Mouse (Mus musculus): ENCODE measurements at regions not wholly inside any gene's neighbourhood (a gene's known extent, or its start where the extent isn't known, plus 50 kb on each side); places are given as distances from the start of the nearest gene placed in this dataset.

DNA sequence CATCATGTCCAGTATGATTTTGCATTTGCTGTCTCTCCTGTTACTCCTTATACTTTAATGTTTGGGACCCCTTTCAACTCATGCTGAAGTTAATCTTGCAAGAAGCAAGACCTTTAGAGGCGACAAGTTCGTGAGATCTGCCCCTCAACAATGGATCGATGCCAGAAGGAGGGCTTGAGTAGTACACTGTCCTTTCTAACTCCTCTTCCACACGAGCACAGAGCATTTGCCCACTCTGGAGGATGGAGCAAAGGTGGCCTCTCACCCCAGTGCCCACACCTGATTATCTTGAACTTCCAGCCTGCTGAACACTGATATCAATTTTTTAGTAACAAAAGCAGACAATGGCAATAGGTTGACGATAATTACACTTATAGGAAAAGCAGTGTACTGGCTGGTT is 448.1 kb downstream of the Adgrl2 start:
- no peak overlapping the region for H3K27ac ChIP-seq
- WGBS = 90% methylated on average over 5 of the region's 5 CpGs
- no peaks in the 10 kb centered on the region for H3K36me3 ChIP-seq
- no peaks in the 10 kb centered on the region for H3K9me3 ChIP-seq (replicated peaks)
- H3K27me3 ChIP-seq = no peaks in the 10 kb centered on the region
- no peaks in the 10 kb centered on the region for H3K4me1 ChIP-seq
- no peak for ATAC-seq (replicated peaks; ENCODE audit: low FRiP score)
- no peak overlapping the region for H3K4me2 ChIP-seq
- H3K4me3 ChIP-seq (replicated peaks) = no peak overlapping the region
- no peak overlapping the region for H3K9ac ChIP-seq

DNA sequence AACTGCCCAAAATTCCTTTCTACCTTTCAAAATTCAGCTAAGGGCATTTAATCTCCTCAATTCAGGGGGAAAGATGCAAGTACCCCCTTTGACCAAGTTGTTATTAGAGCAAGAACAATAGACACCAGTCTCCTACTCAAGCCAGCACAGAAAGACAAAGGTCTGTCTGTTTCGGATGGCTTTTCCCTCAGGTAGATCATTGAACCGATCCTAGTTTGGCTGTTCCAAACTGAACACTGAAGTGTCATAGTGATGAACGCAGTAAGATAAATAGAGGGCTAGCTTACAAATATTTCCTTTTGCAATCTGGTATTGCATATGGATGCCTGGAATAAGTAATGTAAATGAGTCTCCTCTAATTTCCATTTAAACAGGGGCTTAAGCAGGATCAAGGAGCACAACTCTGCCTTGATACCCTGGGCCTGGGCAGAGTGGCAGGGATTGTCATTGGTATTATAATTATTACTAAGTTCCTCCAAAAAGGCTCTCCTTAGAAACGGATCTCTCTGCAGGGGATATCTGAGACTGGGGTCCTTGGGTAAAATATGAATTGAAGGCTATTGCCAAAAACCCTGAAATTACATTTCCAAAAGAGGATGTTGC is 452.6 kb downstream of the Adgrl2 start:
- no peaks in the 10 kb centered on the region for H3K4me1 ChIP-seq
- H3K36me3 ChIP-seq = no peaks in the 10 kb centered on the region
- H3K9me3 ChIP-seq (replicated peaks) = no peaks in the 10 kb centered on the region
- no peaks in the 10 kb centered on the region for H3K27me3 ChIP-seq
- no peak for ATAC-seq (replicated peaks; ENCODE audit: low FRiP score)
- H3K27ac ChIP-seq = no peak overlapping the region
- H3K4me2 ChIP-seq = no peak overlapping the region
- H3K4me3 ChIP-seq (replicated peaks) = no peak overlapping the region
- WGBS = 66% methylated on average over 4 of the region's 4 CpGs
- H3K9ac ChIP-seq = no peak overlapping the region

DNA sequence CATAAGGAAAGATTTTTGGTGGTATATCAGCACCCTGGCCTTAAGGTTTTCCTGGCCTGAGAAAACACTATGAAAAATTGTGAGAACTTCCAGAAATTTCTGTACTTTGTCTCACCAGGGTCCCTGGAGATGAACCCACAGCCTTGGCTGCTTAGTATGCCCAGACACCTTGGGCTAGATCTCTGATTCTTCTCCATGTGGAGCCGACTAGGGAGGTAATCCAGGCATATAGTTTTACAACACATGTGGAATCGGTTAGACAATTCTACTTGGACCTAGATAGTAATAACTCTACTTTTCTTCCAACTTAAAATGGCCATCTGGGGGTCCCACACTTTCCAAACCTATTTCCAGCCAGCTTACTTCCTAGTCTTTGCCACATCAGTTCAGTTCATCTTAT is 460.5 kb downstream of the Adgrl2 start:
- no peak overlapping the region for H3K27ac ChIP-seq
- H3K27me3 ChIP-seq = no peaks in the 10 kb centered on the region
- no peak overlapping the region for H3K4me3 ChIP-seq (replicated peaks)
- WGBS = 93% methylated on average over 2 of the region's 2 CpGs
- H3K9me3 ChIP-seq (replicated peaks) = no peaks in the 10 kb centered on the region
- no peak for ATAC-seq (replicated peaks; ENCODE audit: low FRiP score)
- H3K4me1 ChIP-seq = no peaks in the 10 kb centered on the region
- no peaks in the 10 kb centered on the region for H3K36me3 ChIP-seq
- no peak overlapping the region for H3K9ac ChIP-seq
- no peak overlapping the region for H3K4me2 ChIP-seq

DNA sequence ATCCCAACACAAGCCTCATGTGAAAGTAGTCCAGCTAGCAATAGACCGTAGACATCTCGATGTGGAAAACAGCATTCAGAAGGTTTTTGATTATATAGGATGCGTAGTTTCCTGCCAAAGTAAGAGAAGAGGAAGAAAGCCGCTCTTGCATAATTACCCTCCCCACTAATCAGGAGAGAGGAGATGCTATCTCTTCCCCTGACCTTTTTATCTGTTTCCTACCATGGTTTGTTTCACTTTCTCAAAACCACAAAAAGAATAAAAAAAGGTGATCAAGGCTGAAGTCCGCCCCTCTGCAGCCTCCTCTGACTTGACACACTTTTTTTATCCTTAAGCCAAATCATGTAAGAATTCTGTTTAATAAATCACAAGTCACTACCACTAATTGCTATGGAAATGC is 480.0 kb downstream of the Adgrl2 start:
- Histone ChIP-seq H3K4me2 (no peak overlapping the region), H3K4me3 (replicated peaks) (no peak overlapping the region), H3K27me3 (no peaks in the 10 kb centered on the region), H3K4me1 (no peaks in the 10 kb centered on the region), H3K9me3 (replicated peaks) (no peaks in the 10 kb centered on the region), H3K27ac (no peak overlapping the region), H3K9ac (no peak overlapping the region), H3K36me3 (no peaks in the 10 kb centered on the region)
- ATAC-seq (replicated peaks; ENCODE audit: low FRiP score) = no peak
- 67% methylated on average over 5 of the region's 5 CpGs for WGBS

DNA sequence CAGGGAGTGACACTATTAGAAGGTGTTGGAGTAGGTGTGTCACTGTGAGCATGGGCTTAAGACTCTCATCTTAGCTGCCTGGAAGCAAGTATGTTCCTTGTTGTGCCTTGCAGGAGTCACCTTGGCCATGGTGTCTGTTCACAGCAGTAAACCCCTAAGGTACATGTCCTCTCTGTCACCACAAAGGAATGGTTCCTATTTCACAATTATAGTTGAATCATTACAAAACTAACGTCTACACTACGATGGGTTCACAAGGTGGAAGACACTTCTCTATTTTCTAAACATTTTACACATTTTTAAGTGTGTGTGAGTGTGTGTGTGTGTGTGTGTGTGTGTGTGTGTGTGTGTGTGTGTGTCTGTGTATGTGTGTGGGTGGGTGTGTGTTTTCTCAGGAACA is 485.4 kb downstream of the Adgrl2 start:
- Histone ChIP-seq H3K4me2 (no peak overlapping the region), H3K9ac (no peak overlapping the region), H3K4me1 (no peaks in the 10 kb centered on the region), H3K27ac (no peak overlapping the region), H3K27me3 (no peaks in the 10 kb centered on the region), H3K9me3 (replicated peaks) (no peaks in the 10 kb centered on the region), H3K4me3 (replicated peaks) (no peak overlapping the region), H3K36me3 (no peaks in the 10 kb centered on the region)
- no peak for ATAC-seq (replicated peaks; ENCODE audit: low FRiP score)
- WGBS = 83% methylated on average over 2 of the region's 2 CpGs

DNA sequence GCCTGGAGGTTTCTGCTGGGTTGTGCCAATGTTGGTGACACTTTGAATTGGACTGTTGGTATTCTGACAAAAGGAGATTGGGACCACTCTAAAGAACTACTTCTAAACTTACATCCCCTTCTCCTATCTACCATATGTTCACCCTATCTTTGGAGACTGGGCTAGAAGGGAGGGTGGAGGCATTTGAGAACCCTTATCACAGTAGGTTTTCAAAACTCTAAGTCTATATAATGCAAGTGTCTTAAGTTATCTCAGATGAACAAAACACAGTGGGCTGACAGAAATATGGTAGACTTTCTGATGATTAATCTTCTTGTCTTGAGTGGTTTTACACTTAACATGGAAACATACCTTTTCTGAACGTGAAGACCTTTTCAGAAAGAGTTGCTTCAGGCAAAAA is 486.9 kb downstream of the Adgrl2 start:
- Histone ChIP-seq H3K36me3 (no peaks in the 10 kb centered on the region), H3K27ac (no peak overlapping the region), H3K9me3 (replicated peaks) (no peaks in the 10 kb centered on the region), H3K27me3 (no peaks in the 10 kb centered on the region), H3K4me3 (replicated peaks) (no peak overlapping the region), H3K9ac (no peak overlapping the region), H3K4me2 (no peak overlapping the region), H3K4me1 (no peaks in the 10 kb centered on the region)
- 68% methylated on average over 1 of the region's 1 CpGs for WGBS
- no peak for ATAC-seq (replicated peaks; ENCODE audit: low FRiP score)

DNA sequence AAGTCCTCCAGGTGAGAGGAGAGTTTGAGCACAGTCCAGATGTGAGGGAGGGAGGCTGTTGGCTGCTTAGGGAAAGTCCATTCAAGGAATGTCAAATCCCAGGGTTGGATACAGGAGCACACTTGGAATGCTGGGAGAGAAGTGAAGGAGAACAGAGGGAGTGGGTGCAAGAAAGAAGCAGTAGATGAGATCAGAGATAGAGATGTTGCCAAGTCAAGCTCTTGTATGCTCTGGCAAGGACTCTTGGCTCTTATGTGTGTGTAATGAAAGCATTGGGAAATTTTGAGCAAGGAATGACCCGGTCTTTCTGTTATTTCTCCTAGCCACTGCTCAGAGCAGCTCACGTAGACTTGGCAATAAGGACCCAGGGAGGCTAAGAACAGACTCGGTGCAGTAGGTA is 488.6 kb downstream of the Adgrl2 start:
- no peaks in the 10 kb centered on the region for H3K4me1 ChIP-seq
- no peaks in the 10 kb centered on the region for H3K36me3 ChIP-seq
- H3K9ac ChIP-seq = no peak overlapping the region
- ATAC-seq (replicated peaks; ENCODE audit: low FRiP score) = no peak
- WGBS = 84% methylated on average over 3 of the region's 3 CpGs
- no peaks in the 10 kb centered on the region for H3K27me3 ChIP-seq
- H3K9me3 ChIP-seq (replicated peaks) = no peaks in the 10 kb centered on the region
- no peak overlapping the region for H3K4me3 ChIP-seq (replicated peaks)
- H3K27ac ChIP-seq = no peak overlapping the region
- H3K4me2 ChIP-seq = no peak overlapping the region

DNA sequence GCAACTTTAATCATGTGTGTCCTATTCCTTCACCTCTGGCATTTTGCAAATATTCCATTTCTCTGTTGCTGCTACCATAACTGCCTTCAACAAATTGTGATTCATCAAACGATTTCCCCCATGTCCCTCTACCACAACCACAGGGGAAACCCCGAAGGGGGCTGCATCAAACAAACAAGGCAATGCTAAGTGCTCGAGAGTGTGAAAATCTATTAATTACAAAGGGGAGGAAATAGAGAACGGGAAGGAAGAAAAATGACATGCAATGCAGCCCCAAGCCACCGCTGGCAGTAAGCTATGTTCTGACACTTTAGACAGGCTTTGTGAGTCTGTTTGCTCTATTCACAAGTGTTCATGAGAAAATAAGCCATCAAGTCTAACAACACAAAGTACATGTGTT is 493.7 kb downstream of the Adgrl2 start:
- Histone ChIP-seq H3K27ac (no peak overlapping the region), H3K27me3 (no peaks in the 10 kb centered on the region), H3K36me3 (no peaks in the 10 kb centered on the region), H3K4me2 (no peak overlapping the region), H3K9me3 (replicated peaks) (no peaks in the 10 kb centered on the region), H3K4me3 (replicated peaks) (no peak overlapping the region), H3K9ac (no peak overlapping the region), H3K4me1 (no peaks in the 10 kb centered on the region)
- WGBS = 32% methylated on average over 5 of the region's 5 CpGs
- no peak for ATAC-seq (replicated peaks; ENCODE audit: low FRiP score)

DNA sequence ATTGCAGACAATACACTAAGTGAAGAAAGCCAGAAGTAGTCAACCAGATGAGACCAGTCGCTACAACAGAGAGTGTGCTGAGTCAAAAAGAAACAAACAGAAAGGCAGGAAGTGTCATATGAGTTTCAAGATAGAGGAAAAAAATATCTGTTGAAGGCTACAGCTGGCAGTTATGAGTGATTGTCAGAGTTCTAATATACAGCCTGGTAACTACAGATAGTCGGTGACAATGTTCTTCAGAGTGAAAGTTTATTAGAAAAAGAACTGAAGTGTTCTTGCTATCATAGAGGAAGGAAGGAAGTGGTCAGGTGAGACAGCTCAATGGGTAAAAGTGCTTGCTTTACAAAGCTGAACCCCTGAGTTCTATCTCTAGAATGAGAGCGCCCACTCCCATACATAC is 499.1 kb downstream of the Adgrl2 start:
- Histone ChIP-seq H3K4me2 (no peak overlapping the region), H3K36me3 (no peaks in the 10 kb centered on the region), H3K9ac (no peak overlapping the region), H3K27ac (no peak overlapping the region), H3K4me1 (no peaks in the 10 kb centered on the region), H3K27me3 (no peaks in the 10 kb centered on the region), H3K9me3 (replicated peaks) (no peaks in the 10 kb centered on the region), H3K4me3 (replicated peaks) (no peak overlapping the region)
- WGBS = 90% methylated on average over 3 of the region's 3 CpGs
- no peak for ATAC-seq (replicated peaks; ENCODE audit: low FRiP score)

DNA sequence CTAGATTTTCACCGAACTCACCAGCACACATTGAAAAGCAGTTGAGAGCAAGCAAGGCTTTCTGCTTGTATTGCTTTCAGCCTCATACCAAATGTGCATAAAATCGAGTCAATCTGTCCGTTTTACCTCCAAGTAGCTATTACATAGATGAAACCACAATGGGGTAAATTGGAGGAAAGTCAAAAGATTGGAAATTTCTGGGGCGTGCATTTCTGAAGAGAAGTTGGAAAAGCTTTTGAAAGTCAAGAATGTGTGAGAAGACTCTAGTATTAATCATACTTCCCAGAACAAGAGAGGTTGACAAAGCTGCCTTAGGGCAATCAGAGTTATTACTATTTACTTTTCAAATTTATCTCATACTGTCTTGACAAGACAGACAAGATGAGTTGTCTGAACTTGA is 501.2 kb downstream of the Adgrl2 start:
- H3K27me3 ChIP-seq = no peaks in the 10 kb centered on the region
- no peaks in the 10 kb centered on the region for H3K4me1 ChIP-seq
- WGBS = 87% methylated on average over 4 of the region's 4 CpGs

DNA sequence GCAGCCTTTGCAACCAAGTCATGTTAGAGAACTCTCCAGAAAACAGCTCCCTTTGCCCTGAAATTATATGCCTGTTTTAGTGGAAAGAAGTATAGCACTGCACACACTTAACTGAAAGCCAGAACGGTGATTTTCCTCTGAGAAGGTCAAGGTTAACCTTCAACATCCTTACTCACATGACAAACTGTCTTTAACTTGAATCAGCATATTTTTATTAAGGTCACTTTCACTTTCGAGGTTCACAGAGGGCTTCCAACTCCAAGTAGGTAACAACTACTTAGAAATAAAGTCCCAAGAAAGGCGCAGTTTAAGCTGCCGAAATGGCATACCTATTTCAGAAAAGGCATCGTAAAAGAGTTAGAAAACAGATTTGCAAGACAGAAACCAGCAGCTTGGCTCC is 502.4 kb downstream of the Adgrl2 start:
- no peak overlapping the region for H3K4me2 ChIP-seq
- no peaks in the 10 kb centered on the region for H3K9me3 ChIP-seq (replicated peaks)
- WGBS = 69% methylated on average over 5 of the region's 5 CpGs
- no peak overlapping the region for H3K9ac ChIP-seq
- ATAC-seq (replicated peaks; ENCODE audit: low FRiP score) = no peak
- H3K27ac ChIP-seq = no peak overlapping the region
- H3K27me3 ChIP-seq = no peaks in the 10 kb centered on the region
- H3K36me3 ChIP-seq = no peaks in the 10 kb centered on the region
- no peaks in the 10 kb centered on the region for H3K4me1 ChIP-seq
- H3K4me3 ChIP-seq (replicated peaks) = no peak overlapping the region

More for the DNA sequence above, 501.2 kb downstream of the Adgrl2 start:
- Histone ChIP-seq H3K27ac (no peak overlapping the region), H3K9me3 (replicated peaks) (no peaks in the 10 kb centered on the region), H3K4me3 (replicated peaks) (no peak overlapping the region), H3K36me3 (no peaks in the 10 kb centered on the region), H3K4me2 (no peak overlapping the region), H3K9ac (no peak overlapping the region)
- no peak for ATAC-seq (replicated peaks; ENCODE audit: low FRiP score)

DNA sequence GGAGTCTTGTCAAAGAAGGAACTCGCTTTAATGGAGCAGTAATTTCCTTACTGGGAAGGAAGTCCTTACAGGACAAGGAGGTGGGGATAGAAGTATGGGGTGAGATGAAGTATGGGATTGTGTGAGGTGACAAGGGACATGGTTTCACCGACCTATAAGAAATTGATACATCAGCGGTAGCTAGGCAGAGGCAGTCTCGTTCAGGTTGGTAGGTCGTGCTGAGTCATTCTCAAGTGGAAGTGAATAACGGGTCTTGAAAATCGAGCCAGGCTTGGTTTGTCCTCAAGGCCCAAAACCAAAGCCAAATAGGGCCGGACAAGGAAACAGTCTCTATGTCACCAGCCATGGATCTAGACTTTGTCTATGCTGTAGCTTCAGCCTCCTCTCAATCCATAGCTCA is 514.5 kb downstream of the Adgrl2 start:
- no peak for ATAC-seq (replicated peaks; ENCODE audit: low FRiP score)
- no peaks in the 10 kb centered on the region for H3K9me3 ChIP-seq (replicated peaks)
- H3K27ac ChIP-seq = no peak overlapping the region
- H3K4me1 ChIP-seq = no peaks in the 10 kb centered on the region
- H3K9ac ChIP-seq = no peak overlapping the region
- H3K36me3 ChIP-seq = no peaks in the 10 kb centered on the region
- no peak overlapping the region for H3K4me3 ChIP-seq (replicated peaks)
- 90% methylated on average over 8 of the region's 8 CpGs for WGBS
- no peaks in the 10 kb centered on the region for H3K27me3 ChIP-seq
- H3K4me2 ChIP-seq = no peak overlapping the region

DNA sequence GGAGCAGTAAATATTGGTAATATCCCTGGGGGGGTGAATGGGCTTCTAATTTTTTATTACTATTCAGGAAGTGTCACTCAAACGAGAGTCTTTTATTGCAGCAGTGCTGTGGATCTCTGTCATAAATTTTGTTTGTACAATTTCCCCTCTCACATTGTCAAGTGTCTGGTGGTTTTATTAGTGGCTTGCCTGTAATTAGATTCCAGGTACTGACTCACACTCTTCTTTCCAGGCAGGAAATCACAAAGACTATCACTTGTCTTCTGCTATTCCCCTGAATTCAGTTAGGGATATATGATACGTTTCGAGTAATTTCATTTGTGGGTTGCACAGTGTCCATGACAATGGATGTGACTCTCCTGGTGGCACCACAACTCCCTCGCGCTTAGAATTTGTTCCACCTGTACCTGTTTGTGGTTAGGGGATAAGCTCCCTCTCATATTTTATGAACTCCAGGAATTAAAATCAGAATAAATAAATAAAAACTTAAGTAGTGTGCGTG is 517.4 kb downstream of the Adgrl2 start:
- no peak overlapping the region for H3K4me2 ChIP-seq
- no peak overlapping the region for H3K27ac ChIP-seq
- H3K4me3 ChIP-seq (replicated peaks) = no peak overlapping the region
- WGBS = 36% methylated on average over 6 of the region's 6 CpGs
- no peak overlapping the region for H3K9ac ChIP-seq
- H3K4me1 ChIP-seq = no peaks in the 10 kb centered on the region
- no peaks in the 10 kb centered on the region for H3K27me3 ChIP-seq
- H3K36me3 ChIP-seq = no peaks in the 10 kb centered on the region
- H3K9me3 ChIP-seq (replicated peaks) = no peaks in the 10 kb centered on the region
- peak; percentile 81 for ATAC-seq (replicated peaks; ENCODE audit: low FRiP score)

Data from kidney, embryonic 15.5 days (tissue).